Mouse (Mus musculus) lung, adult 2 months (tissue): Measurements from ENCODE around the gene Tor1b. TPM values are rescaled to one million over a fixed set of nuclear protein-coding genes. Genes with fewer than 3 reads are reported as not detected.
A peak's percentile ranks its signal among the peaks of the same experiment; 100 is the strongest.
"Not testable (repeated sequence)": the region's sequence is repeated elsewhere in the genome, so short reads cannot be mapped to it uniquely, and the experiment has no call there.

Experiments used
- DNase-seq: peaks from one replicate; pipeline ENCODE4 v3.0.0; 2022
- H3K4me1 ChIP-seq: fragments of 200-500 bp; 2 replicates; pipeline ENCODE4 v1.6.1; 2011; ENCODE audit warnings: low read length; ENCODE audit not compliant: control insufficient read depth, insufficient read depth
- H3K4me3 ChIP-seq: fragments of 200-500 bp; replicated peaks from 2 replicates; pipeline ENCODE3; 2011; ENCODE audit warnings: low read depth, mild to moderate bottlenecking, control low read depth, low read length; ENCODE audit errors: extremely low read depth
- CTCF ChIP-seq: fragments of 200-500 bp; IDR thresholded peaks from 2 replicates; pipeline ENCODE4 v1.5.1; 2011; ENCODE audit warnings: mild to moderate bottlenecking, low read length, control low read depth; ENCODE audit not compliant: insufficient read depth
- POLR2A ChIP-seq: fragments of 200-500 bp; IDR thresholded peaks from 2 replicates; pipeline ENCODE4 v1.6.1; 2011; ENCODE audit warnings: low read depth, mild to moderate bottlenecking, control low read depth, low read length, borderline replicate concordance; ENCODE audit errors: extremely low read depth
- WGBS: fragments of 180-500 bp; shearing (Covaris S2); methylation state at CpG from one replicate; pipeline ENCODE4 v1.1.7; 2018; 5-methylcytosine and 5-hydroxymethylcytosine counted together
- polyA plus RNA-seq: library from polyadenylated mRNA; depleted of rRNA; stranded (reverse); fragments of >200 nt; gene quantifications from 2 replicates; pipeline ENCODE4 v1.2.3, GENCODE M21; 2012

The Tor1b gene
- polyA plus RNA-seq, 1 experiment = 30.2 TPM

GRCm38 (mm10) chr2:30929483-30930045 lies 23.2 kb upstream of the Tor1b start, which contains the start of gene Ptges:
TSS of gene Ptges (minus strand) at chr2:30929863.
- Histone ChIP-seq H3K4me3 (peak within 1 kb of the TSS; percentile 67), H3K4me1 (peaks cover 9% of the 10 kb centered on the region)
- peak; percentile 69 for DNase-seq
- peak; percentile 59 for TF ChIP-seq CTCF
- TF ChIP-seq POLR2A = peak; percentile 28; the same call in 1 of the 2 replicates
- 3% methylated on average over 23 of the region's 23 CpGs for WGBS

- not testable (repeated sequence) for H3K4me3 ChIP-seq, H3K4me1 ChIP-seq, DNase-seq
- WGBS = 86% methylated on average over 2 of the region's 2 CpGs
Measured at GRCm38 (mm10) chr2:30930846-30931245, 21.9 kb upstream of the Tor1b start.

- Histone ChIP-seq H3K4me3 (no peak overlapping the region), H3K4me1 (peaks cover 9% of the 10 kb centered on the region)
- 82% methylated on average over 3 of the region's 3 CpGs for WGBS
- TF ChIP-seq CTCF (no peak), POLR2A (no peak)
- no peak for DNase-seq
Measured at GRCm38 (mm10) chr2:30931922-30932321, 20.8 kb upstream of the Tor1b start.

GRCm38 (mm10) chr2:30933032-30933431 lies 19.7 kb upstream of the Tor1b start:
- Histone ChIP-seq H3K4me1 (peaks cover 2% of the 10 kb centered on the region; the same call in 1 of the 2 replicates), H3K4me3 (no peak overlapping the region)
- 71% methylated on average over 6 of the region's 6 CpGs for WGBS
- TF ChIP-seq POLR2A (no peak), CTCF (no peak)
- DNase-seq = no peak

GRCm38 (mm10) chr2:30933917-30934450 lies 18.8 kb upstream of the Tor1b start:
- 19% methylated on average over 7 of the region's 7 CpGs for WGBS
- TF ChIP-seq CTCF = peak; percentile 91
- TF ChIP-seq POLR2A = no peak
- Histone ChIP-seq H3K4me3 (no peak overlapping the region), H3K4me1 (peaks cover 2% of the 10 kb centered on the region; the same call in 1 of the 2 replicates)
- DNase-seq = peak; percentile 73

GRCm38 (mm10) chr2:30936808-30937207 lies 16.0 kb upstream of the Tor1b start:
- DNase-seq = no peak
- 83% methylated on average over 3 of the region's 3 CpGs for WGBS
- Histone ChIP-seq H3K4me1 (no peaks in the 10 kb centered on the region), H3K4me3 (no peak overlapping the region)
- TF ChIP-seq CTCF = no peak
- no peak for TF ChIP-seq POLR2A

GRCm38 (mm10) chr2:30937731-30938130 lies 15.0 kb upstream of the Tor1b start:
- Histone ChIP-seq H3K4me1 (no peaks in the 10 kb centered on the region), H3K4me3 (no peak overlapping the region)
- 28% methylated on average over 8 of the region's 8 CpGs for WGBS
- TF ChIP-seq CTCF (no peak), POLR2A (no peak)
- DNase-seq = no peak

- WGBS = 45% methylated on average over 4 of the region's 4 CpGs
- Histone ChIP-seq H3K4me3 (no peak overlapping the region), H3K4me1 (no peaks in the 10 kb centered on the region)
- no peak for TF ChIP-seq POLR2A
- no peak for DNase-seq
Measured at GRCm38 (mm10) chr2:30938574-30938991, 14.2 kb upstream of the Tor1b start.

- DNase-seq = no peak
- TF ChIP-seq POLR2A (no peak), CTCF (no peak)
- H3K4me3 ChIP-seq = no peak overlapping the region
- H3K4me1 ChIP-seq = no peaks in the 10 kb centered on the region
- WGBS = 83% methylated on average over 5 of the region's 5 CpGs
Measured at GRCm38 (mm10) chr2:30941586-30941985, 11.2 kb upstream of the Tor1b start.

- DNase-seq, H3K4me1 ChIP-seq, H3K4me3 ChIP-seq: not testable (repeated sequence)
- WGBS = 27% methylated on average over 7 of the region's 7 CpGs
Measured at GRCm38 (mm10) chr2:30942116-30942515, 10.6 kb upstream of the Tor1b start.
